Mouse (Mus musculus) kidney, adult 2 months (tissue): ENCODE data around the gene 2410137M14Rik.

Source experiments
- CTCF ChIP-seq: fragments of 200-500 bp; conservative IDR thresholded peaks from 2 replicates; pipeline ENCODE4 v1.5.1; 2011; ENCODE audit warnings: low read depth, mild to moderate bottlenecking, control low read depth, low read length, moderate library complexity, mixed read lengths; ENCODE audit not compliant: insufficient read depth, insufficient read length
- POLR2A ChIP-seq: fragments of 200-500 bp; IDR thresholded peaks from one replicate; pipeline ENCODE4 v1.6.1; 2011; ENCODE audit warnings: low read depth, low read length, control low read depth

- TF ChIP-seq POLR2A, result no peak
- no peak for TF ChIP-seq CTCF
Observed at GRCm38 (mm10) chr17:36992336-36993104, 11.5 kb upstream of the 2410137M14Rik start.
